Mouse (Mus musculus): ENCODE measurements around the gene Gm20908. TPM values are rescaled to one million over a fixed set of nuclear protein-coding genes. Genes with fewer than 3 reads are reported as not detected.

The Gm20908 gene
- not detected for polyA plus RNA-seq (2014; fragmentation: Illumina TruSeq; extraction: RNeasy Lipid Tissue Mini Kit (QIAGEN cat#74804); ENCODE audit: low replicate concordance)

DNA sequence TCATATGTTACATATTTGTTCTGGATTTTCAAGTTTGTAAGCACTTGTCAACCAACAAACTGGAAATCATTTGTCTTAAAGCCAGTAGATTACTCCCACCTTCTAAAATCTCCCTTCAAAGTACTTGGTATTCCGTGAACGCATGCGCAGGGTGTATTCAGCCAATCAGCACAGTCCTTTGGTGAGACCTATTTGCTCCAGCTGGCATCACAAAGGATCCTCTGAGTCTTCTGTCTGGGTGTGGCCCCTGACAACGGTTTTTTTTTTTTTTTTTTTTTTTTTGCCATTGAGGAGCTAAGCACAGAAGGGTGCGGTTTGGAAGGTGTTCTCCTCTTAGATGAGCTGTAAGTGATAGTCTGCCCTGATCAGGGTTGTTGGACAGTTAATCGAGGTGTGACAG, at the start of gene Gm20908:
Gene Gm20908 (plus strand): TSS at position 301 of the 400 bp plus-strand sequence.

